Mouse (Mus musculus): Measurements from ENCODE around the gene Jmjd1c. TPM values are rescaled to one million over a fixed set of nuclear protein-coding genes. Genes with fewer than 3 reads are reported as not detected.

Gene Jmjd1c
- polyA plus RNA-seq, 1 experiment from 2014 or later: 55.2 TPM

DNA sequence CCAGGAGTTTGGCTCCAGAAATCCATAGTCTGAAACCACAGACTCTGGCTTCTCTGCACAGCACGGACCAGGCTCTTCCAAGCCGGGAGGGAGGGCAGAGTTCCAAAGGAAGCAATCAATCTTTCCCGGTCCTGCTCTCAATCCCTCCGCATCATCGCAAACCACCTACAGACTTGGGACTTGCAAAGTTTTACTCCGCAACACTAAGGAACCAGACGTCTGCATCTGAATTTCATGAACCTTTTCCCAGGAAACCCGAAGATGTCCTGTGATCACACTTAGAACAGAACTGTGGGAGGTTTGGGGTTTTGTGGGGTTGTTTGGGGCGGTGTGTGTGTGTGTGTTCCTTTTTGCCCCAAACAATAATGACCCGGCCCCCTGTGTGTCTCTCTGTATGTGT lies 188.4 kb downstream of the Jmjd1c start:
- Histone ChIP-seq H3K9ac (replicated peaks; ENCODE audit: low read depth, low read length) (peak overlapping the region; percentile 79), H3K4me3 (replicated peaks; ENCODE audit: low read length) (peak overlapping the region; percentile 58), H3K36me3 (ENCODE audit: control insufficient read depth, insufficient read depth) (no peaks in the 10 kb centered on the region), H3K27ac (ENCODE audit: low read length) (no peak overlapping the region), H3K9me3 (ENCODE audit: control insufficient read depth, low read length) (no peaks in the 10 kb centered on the region), H3K27me3 (replicated peaks; ENCODE audit: control insufficient read depth, insufficient read depth, low read length) (no peaks in the 10 kb centered on the region), H3K4me1 (replicated peaks; ENCODE audit: control insufficient read depth, insufficient read depth, low read length) (peaks cover 17% of the 10 kb centered on the region), H3K4me2 (ENCODE audit: low read length) (peak overlapping the region; percentile 87)
- 3% methylated on average over 10 of the region's 10 CpGs for WGBS
- ATAC-seq: no peak; the same call in 1 of the 2 replicates

DNA sequence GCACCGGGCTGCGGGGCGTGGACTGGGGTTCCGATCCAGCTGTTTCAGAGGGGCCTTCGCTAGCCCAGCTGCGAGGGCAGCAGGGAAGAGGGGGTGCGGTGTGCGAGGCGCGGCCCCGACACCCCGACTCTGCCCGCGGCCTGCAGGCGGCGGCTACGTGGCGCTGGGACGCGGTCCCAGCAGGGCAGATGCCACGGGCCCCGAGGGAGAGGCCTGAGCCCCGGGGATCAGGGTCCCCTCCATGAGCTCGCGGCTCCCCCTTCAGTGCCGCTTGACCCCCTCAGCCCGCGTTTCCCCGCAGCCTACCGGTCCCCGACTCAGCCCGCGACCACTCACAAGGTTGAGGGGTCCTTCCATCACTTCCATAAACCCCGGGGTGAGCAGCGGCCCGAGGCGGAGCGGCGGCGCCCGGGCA lies 188.8 kb downstream of the Jmjd1c start:
- Histone ChIP-seq H3K4me1 (replicated peaks; ENCODE audit: control insufficient read depth, insufficient read depth, low read length) (peaks cover 17% of the 10 kb centered on the region), H3K9ac (replicated peaks; ENCODE audit: low read depth, low read length) (peak overlapping the region; percentile 79), H3K9me3 (ENCODE audit: control insufficient read depth, low read length) (no peaks in the 10 kb centered on the region), H3K27ac (ENCODE audit: low read length) (peak overlapping the region; percentile 69), H3K4me3 (replicated peaks; ENCODE audit: low read length) (peak overlapping the region; percentile 58), H3K27me3 (replicated peaks; ENCODE audit: control insufficient read depth, insufficient read depth, low read length) (no peaks in the 10 kb centered on the region), H3K36me3 (ENCODE audit: control insufficient read depth, insufficient read depth) (no peaks in the 10 kb centered on the region), H3K4me2 (ENCODE audit: low read length) (peak overlapping the region; percentile 87)
- peak; percentile 70 for ATAC-seq
- under 1% methylated on average over 33 of the region's 41 CpGs for WGBS

DNA sequence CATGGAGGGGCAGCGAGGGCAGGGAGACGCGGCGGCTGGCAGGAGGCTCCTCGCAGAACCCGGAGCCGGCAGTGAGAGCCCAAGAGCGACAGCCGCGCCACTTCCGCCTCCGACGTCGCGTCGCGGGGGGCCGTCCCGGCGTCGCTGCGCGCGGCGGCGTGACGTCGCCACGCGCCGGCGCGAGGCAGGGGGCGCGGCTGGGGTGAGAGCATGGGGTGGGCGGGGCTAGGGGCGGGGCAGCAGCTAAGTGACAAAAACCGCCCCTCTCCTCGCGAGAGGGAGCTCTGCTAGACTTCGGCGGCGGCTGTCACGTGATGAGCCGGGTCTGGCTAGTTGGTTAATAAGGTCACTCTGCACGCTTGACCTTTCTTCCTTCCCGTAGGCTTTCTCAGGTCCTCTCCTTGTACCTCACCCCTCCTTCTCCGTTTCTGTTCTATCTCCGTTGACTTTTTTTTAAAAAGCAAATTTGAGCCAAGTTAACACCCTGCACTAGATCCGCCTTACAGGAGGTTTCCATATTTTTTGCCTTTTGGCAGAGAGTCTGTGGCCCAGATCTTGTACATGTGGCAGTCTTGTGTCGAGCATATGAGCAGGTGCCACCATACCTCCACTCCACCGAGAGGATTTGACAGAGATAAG lies 189.4 kb downstream of the Jmjd1c start, which contains the start of gene Nrbf2:
Gene Nrbf2 (minus strand): TSS at position 130 of the 639 bp plus-strand sequence.
- peak; percentile 96 for ATAC-seq
- peaks cover 17% of the 10 kb centered on the region for H3K4me1 ChIP-seq (replicated peaks; ENCODE audit: control insufficient read depth, insufficient read depth, low read length)
- H3K4me3 ChIP-seq (replicated peaks; ENCODE audit: low read length): peak within 1 kb of the TSS; percentile 58
- H3K9me3 ChIP-seq (ENCODE audit: control insufficient read depth, low read length): no peaks in the 10 kb centered on the region
- H3K9ac ChIP-seq (replicated peaks; ENCODE audit: low read depth, low read length): peak within 1 kb of the TSS; percentile 79
- no peaks in the 10 kb centered on the region for H3K36me3 ChIP-seq (ENCODE audit: control insufficient read depth, insufficient read depth)
- peak within 1 kb of the TSS; percentile 87 for H3K4me2 ChIP-seq (ENCODE audit: low read length)
- WGBS: 3% methylated on average over 45 of the region's 52 CpGs
- no peaks in the 10 kb centered on the region for H3K27me3 ChIP-seq (replicated peaks; ENCODE audit: control insufficient read depth, insufficient read depth, low read length)
- H3K27ac ChIP-seq (ENCODE audit: low read length): peak within 1 kb of the TSS; percentile 69

DNA sequence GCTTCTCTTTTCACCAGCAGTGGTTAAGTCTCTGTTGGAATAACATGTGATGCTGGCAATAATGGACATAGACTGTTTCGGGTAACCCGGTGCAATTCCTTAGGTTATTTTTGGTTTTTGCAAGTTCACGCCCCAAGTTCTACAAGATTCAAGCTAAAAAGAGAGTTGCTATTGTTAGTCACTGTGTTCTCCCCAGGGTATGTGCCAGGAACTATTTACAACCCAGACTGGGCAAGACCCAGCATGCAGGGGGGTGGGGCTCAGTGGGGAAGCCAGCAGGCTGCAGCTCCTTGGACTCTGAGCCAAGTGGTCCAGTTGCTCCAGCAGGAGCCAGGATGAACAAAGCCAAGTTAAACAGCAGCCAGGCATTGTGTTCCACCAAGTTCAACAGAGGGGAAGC lies 192.0 kb downstream of the Jmjd1c start:
- no peaks in the 10 kb centered on the region for H3K9me3 ChIP-seq (ENCODE audit: control insufficient read depth, low read length)
- H3K4me2 ChIP-seq (ENCODE audit: low read length): no peak overlapping the region
- peaks cover 15% of the 10 kb centered on the region for H3K4me1 ChIP-seq (replicated peaks; ENCODE audit: control insufficient read depth, insufficient read depth, low read length)
- H3K36me3 ChIP-seq (ENCODE audit: control insufficient read depth, insufficient read depth): no peaks in the 10 kb centered on the region
- H3K9ac ChIP-seq (replicated peaks; ENCODE audit: low read depth, low read length): no peak overlapping the region
- H3K27ac ChIP-seq (ENCODE audit: low read length): no peak overlapping the region
- 69% methylated on average over 3 of the region's 3 CpGs for WGBS
- ATAC-seq: no peak
- no peaks in the 10 kb centered on the region for H3K27me3 ChIP-seq (replicated peaks; ENCODE audit: control insufficient read depth, insufficient read depth, low read length)
- H3K4me3 ChIP-seq (replicated peaks; ENCODE audit: low read length): no peak overlapping the region

DNA sequence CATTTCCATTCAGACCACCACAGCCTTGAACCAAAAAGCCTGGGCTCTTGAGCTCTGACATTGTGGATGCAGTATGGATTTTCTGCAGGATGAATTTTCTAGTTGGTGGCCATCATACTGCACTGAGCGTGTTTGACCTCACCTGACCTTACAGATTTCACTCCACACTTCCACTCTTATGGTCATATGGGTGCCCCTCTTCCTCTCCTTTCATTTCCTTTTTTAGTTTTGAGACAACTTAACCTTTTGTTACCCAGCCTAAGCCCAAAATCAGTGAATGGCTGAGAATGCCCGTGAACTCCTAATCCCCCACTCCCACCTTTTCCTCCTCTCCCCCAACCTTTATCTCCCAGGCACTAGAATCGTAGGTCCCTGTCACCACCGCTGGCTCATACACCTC lies 194.7 kb downstream of the Jmjd1c start:
- WGBS: 78% methylated on average over 4 of the region's 4 CpGs

DNA sequence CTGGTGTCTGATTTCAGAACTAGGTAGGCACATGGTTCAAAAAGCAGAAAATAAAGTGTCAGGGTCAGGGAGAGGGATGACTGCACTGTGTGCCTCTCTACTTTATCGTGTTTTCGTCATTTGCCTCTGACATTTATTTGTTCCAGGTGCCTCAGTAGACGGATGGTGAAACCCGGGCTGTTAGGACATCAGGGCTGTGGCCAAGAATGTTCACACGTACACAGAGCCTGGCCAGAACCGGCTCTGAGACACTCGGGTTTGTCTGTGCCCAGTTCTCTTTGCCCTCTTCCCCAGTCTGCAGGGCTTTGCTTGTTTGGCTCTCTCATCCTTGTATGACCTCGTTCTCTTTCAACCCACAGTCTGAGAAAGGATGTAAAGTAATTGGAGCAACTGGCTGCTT lies 195.2 kb downstream of the Jmjd1c start:
- Histone ChIP-seq H3K27me3 (replicated peaks; ENCODE audit: control insufficient read depth, insufficient read depth, low read length) (no peaks in the 10 kb centered on the region), H3K9me3 (ENCODE audit: control insufficient read depth, low read length) (no peaks in the 10 kb centered on the region), H3K4me3 (replicated peaks; ENCODE audit: low read length) (no peak overlapping the region), H3K4me2 (ENCODE audit: low read length) (no peak overlapping the region), H3K27ac (ENCODE audit: low read length) (no peak overlapping the region), H3K36me3 (ENCODE audit: control insufficient read depth, insufficient read depth) (no peaks in the 10 kb centered on the region), H3K4me1 (replicated peaks; ENCODE audit: control insufficient read depth, insufficient read depth, low read length) (no peaks in the 10 kb centered on the region; the same call in 1 of the 2 replicates), H3K9ac (replicated peaks; ENCODE audit: low read depth, low read length) (no peak overlapping the region)
- no peak for ATAC-seq
- WGBS: 78% methylated on average over 8 of the region's 8 CpGs

More for the DNA sequence above, 194.7 kb downstream of the Jmjd1c start:
- Histone ChIP-seq H3K4me3 (replicated peaks; ENCODE audit: low read length) (no peak overlapping the region), H3K36me3 (ENCODE audit: control insufficient read depth, insufficient read depth) (no peaks in the 10 kb centered on the region), H3K4me1 (replicated peaks; ENCODE audit: control insufficient read depth, insufficient read depth, low read length) (peaks cover under 1% of the 10 kb centered on the region; the same call in 1 of the 2 replicates), H3K9me3 (ENCODE audit: control insufficient read depth, low read length) (no peaks in the 10 kb centered on the region), H3K9ac (replicated peaks; ENCODE audit: low read depth, low read length) (no peak overlapping the region), H3K27me3 (replicated peaks; ENCODE audit: control insufficient read depth, insufficient read depth, low read length) (no peaks in the 10 kb centered on the region), H3K27ac (ENCODE audit: low read length) (no peak overlapping the region), H3K4me2 (ENCODE audit: low read length) (no peak overlapping the region)
- ATAC-seq: no peak

DNA sequence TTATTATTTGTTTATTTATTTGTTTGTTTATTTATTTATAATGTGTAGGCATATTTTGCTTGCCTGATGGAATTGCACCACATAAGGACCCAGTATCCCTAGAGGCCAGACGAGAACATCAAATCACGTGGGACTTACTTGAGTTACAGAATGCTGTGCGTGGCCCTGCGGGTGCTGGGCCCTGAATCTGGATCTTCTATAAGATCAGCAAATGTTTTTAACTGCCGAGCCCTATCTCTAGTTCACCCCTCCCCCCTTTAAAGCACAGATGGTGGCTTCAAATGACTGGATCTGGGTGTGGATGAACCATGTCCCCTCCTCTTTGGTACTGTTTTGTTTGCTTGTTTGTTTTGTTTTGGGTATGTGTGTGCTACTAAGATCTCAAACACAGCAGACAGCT lies 199.4 kb downstream of the Jmjd1c start:
- Histone ChIP-seq H3K4me2 (ENCODE audit: low read length) (no peak overlapping the region), H3K36me3 (ENCODE audit: control insufficient read depth, insufficient read depth) (no peaks in the 10 kb centered on the region), H3K4me3 (replicated peaks; ENCODE audit: low read length) (no peak overlapping the region), H3K4me1 (replicated peaks; ENCODE audit: control insufficient read depth, insufficient read depth, low read length) (0 out of 2 replicates have a peak, but pooled peaks cover 3% of the 10 kb centered on the region), H3K9ac (replicated peaks; ENCODE audit: low read depth, low read length) (no peak overlapping the region), H3K27ac (ENCODE audit: low read length) (no peak overlapping the region), H3K27me3 (replicated peaks; ENCODE audit: control insufficient read depth, insufficient read depth, low read length) (no peaks in the 10 kb centered on the region), H3K9me3 (ENCODE audit: control insufficient read depth, low read length) (no peaks in the 10 kb centered on the region)
- no peak for ATAC-seq
- 91% methylated on average over 5 of the region's 5 CpGs for WGBS

DNA sequence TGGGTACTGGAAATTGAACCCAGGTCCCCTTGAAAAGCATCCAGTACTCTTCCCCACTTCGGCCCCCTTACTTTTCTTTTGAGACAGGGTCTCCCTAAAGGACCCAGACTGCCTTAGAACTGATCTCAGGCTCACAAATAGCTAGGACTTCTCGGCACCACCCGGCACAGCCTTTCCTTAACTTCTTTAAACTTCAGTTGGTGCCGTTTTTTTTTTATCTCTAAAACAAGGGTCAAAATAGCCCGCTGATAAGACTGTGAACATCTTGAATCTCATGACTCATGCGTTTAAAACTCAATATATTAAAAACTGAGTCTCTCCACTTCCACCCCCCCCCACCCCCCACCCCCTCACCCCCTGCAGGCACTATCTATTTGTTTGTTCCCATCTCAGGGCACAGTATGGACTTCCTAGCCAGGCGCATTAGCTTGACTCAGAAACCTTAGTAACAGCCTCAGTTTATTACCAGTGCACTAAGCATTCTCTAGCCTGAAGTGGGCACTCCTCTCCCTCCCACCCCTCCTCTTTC lies 200.1 kb downstream of the Jmjd1c start:
- H3K9ac ChIP-seq (replicated peaks; ENCODE audit: low read depth, low read length): no peak overlapping the region
- 93% methylated on average over 7 of the region's 7 CpGs for WGBS
- H3K4me2 ChIP-seq (ENCODE audit: low read length): no peak overlapping the region
- H3K4me1 ChIP-seq (replicated peaks; ENCODE audit: control insufficient read depth, insufficient read depth, low read length): 0 out of 2 replicates have a peak, but pooled peaks cover 3% of the 10 kb centered on the region
- H3K4me3 ChIP-seq (replicated peaks; ENCODE audit: low read length): no peak overlapping the region
- no peak for ATAC-seq
- H3K27me3 ChIP-seq (replicated peaks; ENCODE audit: control insufficient read depth, insufficient read depth, low read length): no peaks in the 10 kb centered on the region
- no peak overlapping the region for H3K27ac ChIP-seq (ENCODE audit: low read length)
- no peaks in the 10 kb centered on the region for H3K9me3 ChIP-seq (ENCODE audit: control insufficient read depth, low read length)
- H3K36me3 ChIP-seq (ENCODE audit: control insufficient read depth, insufficient read depth): no peaks in the 10 kb centered on the region

DNA sequence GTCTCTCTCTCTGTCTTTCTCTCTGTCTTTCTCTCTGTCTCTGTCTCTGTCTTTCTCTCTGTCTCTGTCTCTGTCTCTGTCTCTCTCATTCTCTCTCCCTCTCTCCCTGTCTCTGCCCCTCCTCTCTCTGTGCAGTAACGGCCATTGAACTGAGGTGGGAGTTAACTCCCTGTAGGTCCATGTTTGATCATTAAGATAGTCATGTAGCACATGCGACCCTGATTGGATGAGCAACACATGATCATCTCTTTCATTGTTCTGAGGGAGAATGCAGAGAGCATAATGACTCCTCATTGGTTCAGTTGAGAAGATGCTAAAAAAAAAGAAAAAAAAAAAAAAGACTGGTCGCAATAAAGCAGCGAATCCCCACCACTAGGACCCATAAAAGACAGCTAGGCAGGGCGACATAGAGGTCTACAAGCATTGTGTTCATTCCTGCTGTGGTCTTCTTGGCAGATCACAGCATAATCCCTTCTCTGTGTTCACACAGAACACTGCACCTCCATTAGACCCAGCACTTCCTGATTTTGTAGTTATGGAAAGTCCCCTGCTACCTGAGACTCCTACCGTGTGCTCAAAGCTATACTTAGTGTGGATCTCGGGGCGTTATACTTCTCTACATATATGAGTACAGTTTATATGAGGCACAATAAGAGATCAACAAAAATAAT lies 200.7 kb downstream of the Jmjd1c start:
- H3K27ac ChIP-seq (ENCODE audit: low read length): no peak overlapping the region
- WGBS: 83% methylated on average over 8 of the region's 8 CpGs
- H3K4me1 ChIP-seq (replicated peaks; ENCODE audit: control insufficient read depth, insufficient read depth, low read length): 0 out of 2 replicates have a peak, but pooled peaks cover 3% of the 10 kb centered on the region
- no peak overlapping the region for H3K4me2 ChIP-seq (ENCODE audit: low read length)
- no peaks in the 10 kb centered on the region for H3K9me3 ChIP-seq (ENCODE audit: control insufficient read depth, low read length)
- H3K4me3 ChIP-seq (replicated peaks; ENCODE audit: low read length): no peak overlapping the region
- no peaks in the 10 kb centered on the region for H3K27me3 ChIP-seq (replicated peaks; ENCODE audit: control insufficient read depth, insufficient read depth, low read length)
- no peak for ATAC-seq
- H3K9ac ChIP-seq (replicated peaks; ENCODE audit: low read depth, low read length): no peak overlapping the region
- no peaks in the 10 kb centered on the region for H3K36me3 ChIP-seq (ENCODE audit: control insufficient read depth, insufficient read depth)
